Mouse (Mus musculus) fat pad, adult 2 months (tissue): Measurements from ENCODE around the gene Lamb2.

Experiments used
- DNase-seq: peaks from one replicate; pipeline ENCODE4 v3.0.0-alpha.2; 2011; ENCODE audit warnings: low read depth, low spot score; ENCODE audit errors: extremely low read depth

Gene Lamb2

GRCm38 (mm10) chr9:108490559-108491285, 11.2 kb downstream of the Lamb2 start, which contains the start of gene Usp19:
Usp19 (plus strand) TSS chr9:108490602.
- peak; percentile 64 for DNase-seq

- no peak for DNase-seq
Measured at GRCm38 (mm10) chr9:108491286-108491580, 11.7 kb downstream of the Lamb2 start.

GRCm38 (mm10) chr9:108492043-108492750, 12.7 kb downstream of the Lamb2 start:
- no peak for DNase-seq

- DNase-seq, result no peak
Measured at GRCm38 (mm10) chr9:108493246-108493645, 13.7 kb downstream of the Lamb2 start.

GRCm38 (mm10) chr9:108494146-108494825, 14.8 kb downstream of the Lamb2 start:
- DNase-seq, result no peak

GRCm38 (mm10) chr9:108494905-108495304, 15.4 kb downstream of the Lamb2 start:
- DNase-seq, result no peak

GRCm38 (mm10) chr9:108499231-108499630, 19.7 kb downstream of the Lamb2 start:
- DNase-seq, result no peak

GRCm38 (mm10) chr9:108499943-108500342, 20.4 kb downstream of the Lamb2 start:
- DNase-seq, result no peak

GRCm38 (mm10) chr9:108506901-108507300, 27.4 kb downstream of the Lamb2 start:
- no peak for DNase-seq

GRCm38 (mm10) chr9:108507619-108508434, 28.3 kb downstream of the Lamb2 start, which contains the start of gene Qars:
Qars (plus strand) TSS chr9:108507706.
- DNase-seq, result peak; percentile 84

- no peak for DNase-seq
Measured at GRCm38 (mm10) chr9:108508776-108509175, 29.2 kb downstream of the Lamb2 start.

GRCm38 (mm10) chr9:108516380-108517251, 37.1 kb downstream of the Lamb2 start, which contains the start of gene Qrich1:
Qrich1 (plus strand) TSS chr9:108516806.
- DNase-seq, result peak; percentile 52

- DNase-seq, result no peak
Measured at GRCm38 (mm10) chr9:108517253-108517930, 37.9 kb downstream of the Lamb2 start.

GRCm38 (mm10) chr9:108517931-108518332, 38.4 kb downstream of the Lamb2 start:
- no peak for DNase-seq

- no peak for DNase-seq
Measured at GRCm38 (mm10) chr9:108521604-108522003, 42.1 kb downstream of the Lamb2 start.

GRCm38 (mm10) chr9:108523341-108523740, 43.8 kb downstream of the Lamb2 start:
- DNase-seq, result no peak

GRCm38 (mm10) chr9:108525400-108525799, 45.9 kb downstream of the Lamb2 start:
- no peak for DNase-seq

GRCm38 (mm10) chr9:108530954-108531353, 51.4 kb downstream of the Lamb2 start:
- no peak for DNase-seq

GRCm38 (mm10) chr9:108531496-108531895, 52.0 kb downstream of the Lamb2 start:
- no peak for DNase-seq
